Mouse (Mus musculus) B cell, adult 67 days (primary cell): ENCODE results near the gene Skint11. TPM values are rescaled to one million over a fixed set of nuclear protein-coding genes. Genes with fewer than 3 reads are reported as not detected.

ENCODE experiments used
- total RNA-seq, 2 experiments: library from RNA; stranded (reverse); gene quantifications; 4 replicates each; pipeline ENCODE4 v1.2.4; 2023

The Skint11 gene
- total RNA-seq = not detected

DNA sequence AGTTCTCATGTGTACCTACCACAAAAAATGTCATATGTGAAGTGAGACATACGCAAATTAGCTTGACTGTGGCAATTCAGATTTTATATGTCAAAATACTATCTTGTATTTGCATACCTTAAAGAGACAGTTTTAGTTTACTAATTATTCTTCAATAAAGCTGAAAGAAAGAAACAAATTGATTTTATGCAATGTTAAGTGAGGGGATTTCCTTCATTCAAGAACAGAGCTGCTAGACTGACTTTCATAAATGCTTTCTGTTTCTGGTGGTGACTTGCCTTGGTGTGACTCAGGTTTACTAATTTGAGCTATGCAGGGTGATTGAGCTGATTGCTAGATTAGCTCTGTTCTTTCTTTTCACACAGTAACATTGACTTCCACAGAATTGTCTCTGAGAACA lies at the start of gene Skint11:
Skint11 (plus strand) TSS at position 301 of the 400 bp plus-strand sequence.

Other genes with a start within 250 kb of the Skint11 start
- gene Skint5, start 163.9 kb upstream of the Skint11 start, total RNA-seq = not detected
- gene Trabd2b, start 243.3 kb downstream of the Skint11 start, total RNA-seq = 1 to 10 TPM; 1.2 to 1.7 TPM